Mouse (Mus musculus) intestine, embryonic 14.5 days (tissue): Measurements from ENCODE around the gene Rubcnl. TPM values are rescaled to one million over a fixed set of nuclear protein-coding genes. Genes with fewer than 3 reads are reported as not detected.

Experiments used
- ATAC-seq: fragments of 200-750 bp; cut with Nextera tagmentation; replicated peaks from 2 replicates; pipeline ENCODE4 v1.8.0; 2017; ENCODE audit warnings: low read depth, moderate number of reproducible peaks, moderate TSS enrichment, moderate library complexity; ENCODE audit not compliant: low FRiP score, low TSS enrichment
- DNase-seq: peaks from one replicate; pipeline ENCODE4 v3.0.0-alpha.2; 2018; ENCODE audit warnings: low spot score
- H3K27ac ChIP-seq: fragments of 300-500 bp; sonication (generic); 2 replicates; pipeline ENCODE4 v1.5.1; 2014; ENCODE audit warnings: low read depth, mild to moderate bottlenecking, control low read depth
- H3K27me3 ChIP-seq: fragments of 300-500 bp; sonication (generic); replicated peaks from 2 replicates; pipeline ENCODE4 v1.6.1; 2014; ENCODE audit warnings: low read length, control low read depth; ENCODE audit not compliant: control insufficient read depth, insufficient read depth
- H3K36me3 ChIP-seq: fragments of 300-500 bp; sonication (generic); 2 replicates; pipeline ENCODE4 v1.6.1; 2014; ENCODE audit warnings: low read length, control low read depth; ENCODE audit not compliant: control insufficient read depth, insufficient read depth
- H3K4me1 ChIP-seq: fragments of 300-500 bp; sonication (generic); replicated peaks from 2 replicates; pipeline ENCODE4 v1.6.1; 2014; ENCODE audit warnings: low read length, control low read depth, mixed read lengths; ENCODE audit not compliant: control insufficient read depth, insufficient read depth
- H3K4me2 ChIP-seq: fragments of 300-500 bp; sonication (generic); 2 replicates; pipeline ENCODE4 v1.6.1; 2014; ENCODE audit warnings: low read length
- H3K4me3 ChIP-seq: fragments of 300-500 bp; sonication (generic); 2 replicates; pipeline ENCODE4 v1.5.1; 2014; ENCODE audit warnings: low read depth, low read length, control low read depth, mixed read lengths
- H3K9ac ChIP-seq: fragments of 300-500 bp; sonication (generic); 2 replicates; pipeline ENCODE4 v1.6.1; 2014; ENCODE audit warnings: mild to moderate bottlenecking, low read length
- H3K9me3 ChIP-seq: fragments of 300-500 bp; sonication (generic); 2 replicates; pipeline ENCODE4 v1.6.1; 2016; ENCODE audit warnings: low read length, control low read depth; ENCODE audit not compliant: control insufficient read depth
- WGBS: fragments of 180-500 bp; shearing (Covaris S2); extraction: QIAGEN DNeasy Blood & Tissue Kit; methylation state at CpG from one replicate; pipeline ENCODE4 v1.1.7; 2014; 5-methylcytosine and 5-hydroxymethylcytosine counted together
- polyA plus RNA-seq: library from polyadenylated mRNA; unstranded; fragments of >200 nt; fragmentation: Nextera tagmentation; extraction: Ambion mirVana; gene quantifications from 2 replicates; pipeline ENCODE4 v1.2.1, GENCODE M21; 2014

The Rubcnl gene
- polyA plus RNA-seq, 1 experiment from 2014 or later: 0.37 TPM

GRCm38 (mm10) chr14:75052451-75052850, 36.6 kb downstream of the Rubcnl start:
- ATAC-seq: no peak
- Histone ChIP-seq H3K9ac (no peak overlapping the region), H3K27me3 (no peaks in the 10 kb centered on the region), H3K27ac (no peak overlapping the region), H3K36me3 (no peaks in the 10 kb centered on the region), H3K9me3 (no peaks in the 10 kb centered on the region), H3K4me1 (peaks cover 5% of the 10 kb centered on the region; the same call in 1 of the 2 replicates), H3K4me2 (no peak overlapping the region), H3K4me3 (no peak overlapping the region)
- WGBS: 67% methylated on average over 8 of the region's 8 CpGs
- DNase-seq: no peak

- H3K27ac ChIP-seq: peak overlapping the region; percentile 83
- no peaks in the 10 kb centered on the region for H3K36me3 ChIP-seq
- ATAC-seq: peak; percentile 88
- peak; percentile 64 for DNase-seq
- no peaks in the 10 kb centered on the region for H3K9me3 ChIP-seq
- no peaks in the 10 kb centered on the region for H3K27me3 ChIP-seq
- H3K4me1 ChIP-seq: peaks cover 5% of the 10 kb centered on the region; the same call in 1 of the 2 replicates
- H3K9ac ChIP-seq: no peak overlapping the region
- no peak overlapping the region for H3K4me3 ChIP-seq
- 45% methylated on average over 14 of the region's 14 CpGs for WGBS
- H3K4me2 ChIP-seq: peak overlapping the region; percentile 8; the same call in 1 of the 2 replicates
Measured at GRCm38 (mm10) chr14:75054455-75055343, 38.9 kb downstream of the Rubcnl start.

DNA sequence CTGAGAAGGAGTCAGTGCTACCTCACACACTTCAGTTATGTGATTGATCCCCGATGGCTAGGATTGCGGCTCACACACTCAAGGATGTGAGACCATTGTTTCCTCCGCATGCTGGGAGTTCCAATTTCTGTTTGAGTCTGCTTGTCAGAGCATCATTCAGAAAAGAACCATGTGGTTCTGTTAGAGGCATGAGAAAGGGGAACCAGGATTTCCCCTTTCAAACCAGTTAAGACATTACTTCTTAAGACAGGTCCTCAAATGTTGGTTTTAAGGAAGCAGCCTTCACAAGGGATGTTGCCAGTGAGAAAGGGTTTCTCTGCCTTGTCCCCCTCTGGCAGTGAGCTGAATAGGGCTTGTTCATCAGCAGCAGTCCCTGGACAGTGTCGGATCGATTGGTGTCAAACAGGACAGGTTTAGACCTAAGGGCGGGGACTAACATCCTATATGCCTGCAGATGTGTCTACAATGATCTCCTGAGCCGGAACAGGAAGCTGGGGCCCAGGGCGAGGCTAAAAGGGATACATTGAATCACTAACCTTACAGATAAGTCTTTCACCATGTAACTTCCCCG, 41.1 kb downstream of the Rubcnl start:
- 72% methylated on average over 9 of the region's 9 CpGs for WGBS
- ATAC-seq (no peak), DNase-seq (no peak)
- Histone ChIP-seq H3K36me3 (no peaks in the 10 kb centered on the region), H3K4me2 (no peak overlapping the region), H3K27ac (no peak overlapping the region), H3K9me3 (no peaks in the 10 kb centered on the region), H3K4me3 (no peak overlapping the region), H3K27me3 (no peaks in the 10 kb centered on the region), H3K4me1 (peaks cover 5% of the 10 kb centered on the region; the same call in 1 of the 2 replicates), H3K9ac (no peak overlapping the region)

- peak; percentile 57 for DNase-seq
- H3K4me1 ChIP-seq: no peaks in the 10 kb centered on the region
- no peak overlapping the region for H3K9ac ChIP-seq
- H3K36me3 ChIP-seq: no peaks in the 10 kb centered on the region
- no peaks in the 10 kb centered on the region for H3K9me3 ChIP-seq
- 40% methylated on average over 8 of the region's 8 CpGs for WGBS
- H3K27me3 ChIP-seq: no peaks in the 10 kb centered on the region
- no peak overlapping the region for H3K4me3 ChIP-seq
- ATAC-seq: no peak
- H3K4me2 ChIP-seq: no peak overlapping the region
- H3K27ac ChIP-seq: no peak overlapping the region
Measured at GRCm38 (mm10) chr14:75060562-75060961, 44.7 kb downstream of the Rubcnl start.

GRCm38 (mm10) chr14:75063936-75064335, 48.1 kb downstream of the Rubcnl start:
- Histone ChIP-seq H3K27ac (no peak overlapping the region), H3K9me3 (no peaks in the 10 kb centered on the region), H3K4me1 (no peaks in the 10 kb centered on the region), H3K4me2 (no peak overlapping the region), H3K9ac (no peak overlapping the region), H3K27me3 (no peaks in the 10 kb centered on the region), H3K36me3 (no peaks in the 10 kb centered on the region), H3K4me3 (no peak overlapping the region)
- ATAC-seq (no peak), DNase-seq (no peak)
- 90% methylated on average over 8 of the region's 8 CpGs for WGBS

GRCm38 (mm10) chr14:75064520-75064919, 48.7 kb downstream of the Rubcnl start:
- 70% methylated on average over 7 of the region's 7 CpGs for WGBS

GRCm38 (mm10) chr14:75065211-75065610, 49.4 kb downstream of the Rubcnl start:
- Histone ChIP-seq H3K36me3 (no peaks in the 10 kb centered on the region), H3K9ac (no peak overlapping the region), H3K4me2 (no peak overlapping the region), H3K9me3 (no peaks in the 10 kb centered on the region), H3K27ac (no peak overlapping the region), H3K4me3 (no peak overlapping the region), H3K27me3 (no peaks in the 10 kb centered on the region), H3K4me1 (no peaks in the 10 kb centered on the region)
- WGBS: 96% methylated on average over 5 of the region's 5 CpGs
- DNase-seq: no peak
- no peak for ATAC-seq

More at GRCm38 (mm10) chr14:75064520-75064919, 48.7 kb downstream of the Rubcnl start:
- ATAC-seq: no peak
- H3K27ac ChIP-seq: no peak overlapping the region
- H3K9ac ChIP-seq: no peak overlapping the region
- DNase-seq: no peak
- H3K27me3 ChIP-seq: no peaks in the 10 kb centered on the region
- no peak overlapping the region for H3K4me2 ChIP-seq
- no peak overlapping the region for H3K4me3 ChIP-seq
- H3K9me3 ChIP-seq: no peaks in the 10 kb centered on the region
- no peaks in the 10 kb centered on the region for H3K36me3 ChIP-seq
- no peaks in the 10 kb centered on the region for H3K4me1 ChIP-seq

GRCm38 (mm10) chr14:75068430-75069112, 52.7 kb downstream of the Rubcnl start:
- Histone ChIP-seq H3K27ac (no peak overlapping the region), H3K27me3 (no peaks in the 10 kb centered on the region), H3K4me3 (no peak overlapping the region), H3K4me2 (no peak overlapping the region), H3K9me3 (no peaks in the 10 kb centered on the region), H3K9ac (no peak overlapping the region), H3K4me1 (no peaks in the 10 kb centered on the region), H3K36me3 (no peaks in the 10 kb centered on the region)
- no peak for DNase-seq
- no peak for ATAC-seq
- WGBS: 89% methylated on average over 18 of the region's 19 CpGs
